Mouse (Mus musculus): ENCODE measurements around the gene Asap2.
A peak's percentile ranks its signal among the peaks of the same experiment; 100 is the strongest.

Gene Asap2

DNA sequence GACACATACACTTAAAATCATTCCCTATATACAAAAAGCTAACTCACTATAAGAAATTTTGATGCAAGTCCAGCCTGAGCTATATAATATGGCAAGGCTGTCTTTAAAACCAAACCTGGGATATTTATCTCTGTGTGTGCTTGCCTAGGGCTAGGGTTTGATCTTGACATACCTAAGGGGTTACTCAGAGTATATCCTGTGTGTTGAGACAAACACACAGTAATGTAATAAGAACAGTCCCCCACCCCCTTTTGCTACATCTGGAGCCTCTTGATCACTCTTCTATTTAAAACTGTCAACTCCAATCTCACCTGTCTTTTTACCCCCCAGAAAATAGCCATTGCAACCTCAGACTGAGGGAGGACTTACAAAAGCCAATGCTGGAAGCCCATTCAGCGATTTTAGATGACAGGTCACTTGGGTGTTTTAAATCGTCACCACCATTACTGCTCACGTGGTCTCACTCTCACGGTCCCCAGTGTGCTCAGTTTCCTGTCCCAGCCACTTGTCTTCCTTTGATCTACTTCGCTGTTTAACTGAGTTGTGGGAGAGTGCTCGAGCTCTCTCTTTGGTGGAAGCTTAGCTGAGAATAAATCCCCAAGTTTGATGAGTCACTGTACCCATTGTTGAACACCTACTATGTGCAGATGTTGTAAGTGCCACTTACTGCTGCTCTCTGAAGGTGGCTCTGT, 176.8 kb downstream of the Asap2 start:
- DNase-seq (ENCODE audit: low spot score): no peak

- DNase-seq (ENCODE audit: low spot score): no peak
These were observed 177.5 kb downstream of the Asap2 start for GRCm38 (mm10) chr12:21167741-21168140.

DNA sequence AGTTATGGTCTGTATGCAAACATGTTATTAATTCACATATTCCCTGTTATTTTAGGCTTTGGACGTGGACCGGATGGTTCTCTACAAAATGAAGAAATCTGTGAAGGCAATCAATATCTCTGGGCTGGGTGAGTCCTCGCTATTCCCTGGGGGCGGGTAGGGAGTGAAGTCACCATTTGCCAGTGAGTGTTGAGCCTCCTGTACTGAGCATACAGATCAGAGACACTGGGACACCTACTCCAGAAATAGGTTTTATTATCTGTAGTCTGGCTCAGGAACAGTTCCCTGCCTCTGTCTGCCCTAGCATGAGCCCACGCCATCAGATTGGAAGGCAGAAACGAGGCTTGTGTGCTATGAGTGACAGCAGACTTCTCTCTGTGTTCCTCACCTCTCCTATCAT, 177.9 kb downstream of the Asap2 start:
- no peak for DNase-seq (ENCODE audit: low spot score)

GRCm38 (mm10) chr12:21171776-21172490, 181.7 kb downstream of the Asap2 start:
- no peak for DNase-seq (ENCODE audit: low spot score)

DNA sequence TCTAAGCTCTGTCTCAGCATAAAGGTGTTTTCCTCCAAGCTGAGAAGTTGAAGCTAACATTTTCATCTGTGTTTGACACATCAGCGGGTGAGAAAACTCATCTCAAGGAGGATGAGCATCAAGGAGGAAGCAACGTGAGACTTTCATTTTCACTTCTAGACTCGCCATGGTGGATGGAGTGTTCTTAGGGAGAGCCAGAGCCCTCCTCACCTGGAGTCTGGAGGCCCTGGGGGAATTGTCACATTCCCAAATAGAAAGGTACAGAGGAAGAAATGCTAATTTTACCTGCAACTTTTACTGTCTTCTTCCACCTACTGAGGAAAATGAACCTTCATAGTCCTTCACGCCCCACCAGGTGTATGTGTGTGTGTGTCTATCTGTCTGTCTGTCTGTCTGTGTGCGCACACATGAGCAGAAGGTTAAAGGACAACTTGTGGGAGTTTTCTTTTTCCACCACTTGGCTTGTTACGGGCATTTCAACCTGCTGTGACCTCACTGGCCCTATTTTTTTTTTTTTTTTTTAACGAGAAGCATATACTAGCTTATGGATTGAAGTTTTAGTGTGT, 183.7 kb downstream of the Asap2 start:
- no peak for DNase-seq (ENCODE audit: low spot score)

GRCm38 (mm10) chr12:21176399-21176798, 186.1 kb downstream of the Asap2 start:
- no peak for DNase-seq (ENCODE audit: low spot score)

DNA sequence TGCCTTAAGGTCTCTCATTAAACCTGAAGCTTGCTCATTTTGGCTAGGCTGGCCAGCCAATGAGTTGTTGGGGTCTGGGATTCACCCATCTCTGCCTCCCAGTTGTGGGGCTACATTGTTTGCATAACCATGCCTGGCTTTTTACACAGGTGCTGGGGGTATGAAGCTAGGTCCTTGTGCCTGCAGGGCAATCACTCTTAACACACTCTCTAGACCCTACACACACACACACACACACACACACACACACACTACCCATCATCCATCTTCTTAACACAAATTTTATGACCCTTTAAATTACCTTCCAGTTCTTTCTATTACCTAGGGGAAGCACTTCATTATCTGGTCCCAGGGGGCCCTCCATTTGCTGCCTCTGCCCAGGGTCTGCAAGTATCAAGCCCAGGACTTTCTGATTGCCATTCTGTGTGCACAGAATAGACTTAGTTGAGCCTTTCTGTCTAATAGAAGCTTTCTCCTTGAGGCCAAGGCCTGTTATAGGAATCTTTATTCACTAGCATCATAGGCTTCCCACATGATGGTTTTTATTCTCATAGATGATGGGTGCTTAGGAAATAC, 187.0 kb downstream of the Asap2 start:
- DNase-seq (ENCODE audit: low spot score): no peak

DNA sequence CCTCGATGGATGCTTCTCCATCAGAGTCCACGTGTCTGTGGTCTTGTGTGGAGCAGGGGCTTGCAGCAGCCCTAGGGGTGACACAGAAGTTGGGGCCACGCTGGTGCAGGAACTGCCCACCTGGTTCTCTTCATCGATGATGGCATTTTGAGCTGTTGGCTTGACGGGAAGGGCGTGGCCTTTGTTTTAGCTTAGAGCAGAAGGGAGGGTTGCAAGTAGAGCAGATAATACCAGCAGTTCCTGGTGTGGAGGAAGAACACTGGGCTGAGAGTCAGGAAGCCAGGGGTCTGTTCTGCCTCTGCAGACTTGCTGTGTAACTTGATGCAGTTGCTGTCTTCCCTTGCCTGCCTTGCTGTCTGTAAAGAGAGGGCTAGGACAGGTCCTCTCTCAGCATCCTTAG, 189.8 kb downstream of the Asap2 start:
- no peak for DNase-seq (ENCODE audit: low spot score)

DNA sequence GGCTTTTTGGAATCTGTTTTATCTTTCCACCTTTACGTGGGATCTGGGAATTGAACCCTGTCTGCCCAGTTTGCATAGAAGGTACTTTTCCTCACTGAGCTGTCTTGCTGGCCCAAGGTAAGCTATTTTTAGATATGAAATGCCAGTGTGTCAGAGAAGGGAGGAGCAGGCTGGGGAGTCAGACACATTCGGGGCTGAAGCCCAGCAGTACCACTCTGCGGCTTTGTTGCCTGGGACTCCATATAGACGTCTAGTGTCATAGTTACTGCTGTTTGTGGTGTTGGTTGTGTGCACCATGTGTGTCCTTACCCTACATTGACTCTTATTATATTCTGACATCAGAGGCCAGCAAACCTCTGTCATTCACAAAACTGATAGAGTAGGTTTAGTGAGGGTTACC, 192.5 kb downstream of the Asap2 start:
- no peak for DNase-seq (ENCODE audit: low spot score)

- no peak for DNase-seq (ENCODE audit: low spot score)
These were observed 193.1 kb downstream of the Asap2 start for GRCm38 (mm10) chr12:21183321-21183720.

GRCm38 (mm10) chr12:21186145-21186544, 195.9 kb downstream of the Asap2 start:
- no peak for DNase-seq (ENCODE audit: low spot score)

DNA sequence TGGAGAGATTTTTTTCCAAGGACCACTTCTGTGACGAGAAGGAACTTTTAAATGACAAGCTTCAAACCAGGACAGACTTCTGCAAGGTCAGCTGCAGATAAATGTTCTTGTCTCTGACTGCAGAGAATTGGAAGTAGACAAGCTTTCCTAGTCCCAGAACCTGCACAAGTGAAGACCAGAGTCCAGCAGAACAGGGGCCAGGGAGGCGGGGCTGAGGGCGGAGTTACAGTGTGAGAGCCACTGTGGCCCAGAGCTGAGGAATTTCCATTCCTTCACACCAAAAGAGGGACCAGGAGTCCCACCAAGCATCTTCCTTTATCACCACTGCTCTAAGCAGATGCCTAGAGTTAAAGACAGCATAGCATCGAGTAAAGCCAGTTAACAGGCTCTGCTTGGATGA, 198.6 kb downstream of the Asap2 start:
- DNase-seq (ENCODE audit: low spot score): peak; percentile 28

DNA sequence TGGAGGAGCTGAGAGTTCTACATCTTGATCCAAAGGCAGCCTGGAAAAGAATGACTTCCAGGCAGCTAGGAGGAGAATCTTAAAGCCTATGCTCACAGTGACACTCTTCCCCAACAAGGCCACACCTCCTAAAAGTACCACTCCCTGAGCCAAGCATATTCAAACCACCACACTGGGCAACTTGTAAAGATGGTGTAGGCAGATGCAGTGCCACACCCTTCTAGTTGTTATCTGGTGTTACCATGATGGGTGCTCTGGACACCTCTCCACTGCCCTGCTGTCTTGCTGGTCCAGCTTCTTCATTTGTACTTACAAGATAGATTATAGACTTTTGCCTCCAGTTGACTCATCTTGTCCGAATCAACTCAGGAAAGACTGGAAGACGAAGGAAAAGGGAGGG, 201.3 kb downstream of the Asap2 start:
- no peak for DNase-seq (ENCODE audit: low spot score)

GRCm38 (mm10) chr12:21195497-21195896, 205.2 kb downstream of the Asap2 start:
- no peak for DNase-seq (ENCODE audit: low spot score)

- DNase-seq (ENCODE audit: low spot score): no peak
These were observed 206.2 kb downstream of the Asap2 start for GRCm38 (mm10) chr12:21196420-21196819.

DNA sequence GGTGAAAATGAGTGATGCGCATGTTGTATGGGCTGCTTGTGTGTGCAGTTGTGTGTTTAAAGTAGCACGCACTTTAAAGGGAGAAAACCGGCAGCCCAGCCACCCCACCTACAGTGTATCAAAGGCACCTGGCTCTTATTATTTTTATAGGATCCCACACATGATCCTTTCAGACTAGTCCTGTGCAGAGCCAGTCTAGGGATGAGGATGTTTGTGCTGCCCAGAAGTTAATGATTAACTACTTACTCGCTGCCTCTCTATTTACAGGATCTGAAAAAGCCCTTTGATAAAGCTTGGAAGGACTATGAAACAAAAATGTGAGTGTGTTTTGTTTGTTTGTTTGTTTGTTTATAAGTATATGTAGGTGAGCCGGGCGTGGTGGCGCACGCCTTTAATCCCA, 210.4 kb downstream of the Asap2 start:
- no peak for DNase-seq (ENCODE audit: low spot score)

- DNase-seq (ENCODE audit: low spot score): no peak
These were observed 211.4 kb downstream of the Asap2 start for GRCm38 (mm10) chr12:21201485-21202269.

GRCm38 (mm10) chr12:21204701-21205312, 214.5 kb downstream of the Asap2 start:
- DNase-seq (ENCODE audit: low spot score): no peak

DNA sequence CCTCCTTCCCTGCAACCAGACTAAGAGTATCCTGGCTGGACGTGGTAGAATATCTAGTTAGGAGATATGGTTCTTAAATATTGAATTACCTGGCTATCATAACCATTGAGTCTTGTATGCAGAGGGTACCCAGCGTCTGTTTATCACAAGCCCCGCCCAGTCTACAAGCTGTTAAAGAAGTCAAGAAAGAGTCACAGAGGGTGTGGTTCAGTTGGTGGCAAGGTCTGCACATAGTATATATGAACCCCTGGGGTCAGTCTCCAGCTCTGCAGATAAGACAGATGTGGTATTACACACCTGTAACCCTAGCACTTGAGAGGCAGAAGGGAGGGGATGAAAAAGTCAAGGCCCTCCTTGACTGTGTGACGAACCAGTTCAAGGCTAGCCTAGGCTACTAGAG, 215.5 kb downstream of the Asap2 start:
- DNase-seq (ENCODE audit: low spot score): no peak

- DNase-seq (ENCODE audit: low spot score): no peak
These were observed 217.2 kb downstream of the Asap2 start for GRCm38 (mm10) chr12:21207422-21207821.

GRCm38 (mm10) chr12:21208172-21208795, 218.0 kb downstream of the Asap2 start:
- no peak for DNase-seq (ENCODE audit: low spot score)

Measured in ovary, postnatal 36 days (tissue).